Mouse (Mus musculus): ENCODE measurements at regions not wholly inside any gene's neighbourhood (a gene's known extent, or its start where the extent isn't known, plus 50 kb on each side); places are given as distances from the start of the nearest gene placed in this dataset.

DNA sequence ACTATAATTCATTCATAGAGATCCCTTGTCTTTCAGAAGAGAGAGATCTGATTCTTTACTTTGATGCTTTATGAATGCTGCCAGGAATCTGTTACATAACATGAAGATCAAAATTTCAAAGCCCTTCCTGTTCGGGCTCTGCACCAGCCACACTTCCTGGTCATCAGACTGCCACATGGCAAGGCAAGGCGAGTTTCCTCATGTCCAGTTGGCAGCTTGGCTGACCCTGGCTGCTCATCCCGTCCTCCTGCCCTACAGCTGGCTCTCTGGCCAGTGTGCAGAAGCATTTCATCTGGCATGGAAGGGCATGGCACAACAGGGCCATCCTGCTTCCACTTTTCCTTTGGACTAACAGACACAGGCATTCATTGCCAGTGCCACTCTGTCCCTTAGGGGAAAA, 292.2 kb upstream of the Slc24a5 start:
- DNase-seq (ENCODE audit: low read depth, low spot score), result no peak

DNA sequence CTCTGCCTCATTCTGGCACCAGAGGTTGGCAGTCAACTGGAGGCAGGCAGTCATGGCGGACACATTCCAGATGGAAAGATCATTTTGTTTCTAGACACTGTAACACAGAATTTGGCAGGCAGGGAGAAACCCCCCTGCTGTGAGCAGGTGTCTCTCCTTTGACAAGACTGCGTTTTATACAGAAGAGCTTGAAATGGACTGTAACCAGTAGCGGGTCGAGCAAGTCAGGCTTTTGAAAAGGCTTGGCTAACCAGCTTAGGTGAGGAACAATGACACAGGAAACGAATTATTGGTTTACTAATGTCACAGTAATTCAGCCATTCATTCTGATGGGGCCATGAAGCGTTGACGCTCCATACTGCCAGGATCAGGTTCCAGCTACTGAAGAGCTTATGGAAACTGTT, 275.3 kb upstream of the Slc24a5 start:
- DNase-seq (ENCODE audit: low read depth, low spot score), result peak; percentile 46

DNA sequence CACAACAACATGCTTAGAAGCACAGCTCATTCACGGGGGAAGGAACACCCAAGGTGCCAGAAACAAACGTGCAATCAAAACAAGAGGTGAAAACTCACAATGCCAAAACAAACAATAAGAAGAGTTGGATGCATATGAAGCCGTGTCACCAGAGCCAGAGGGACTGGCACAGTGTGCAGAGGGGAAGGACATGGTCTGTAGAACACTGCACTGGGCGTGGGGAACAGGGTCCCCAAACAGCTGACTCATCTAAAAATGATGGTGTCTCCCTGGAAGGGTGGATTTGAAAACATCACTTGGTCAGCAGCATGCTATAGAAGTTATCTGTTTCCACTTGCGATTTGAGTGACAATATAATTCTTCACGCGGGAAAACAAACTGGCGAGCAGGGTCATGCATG, 256.2 kb upstream of the Slc24a5 start:
- DNase-seq (ENCODE audit: low read depth, low spot score), result no peak

DNA sequence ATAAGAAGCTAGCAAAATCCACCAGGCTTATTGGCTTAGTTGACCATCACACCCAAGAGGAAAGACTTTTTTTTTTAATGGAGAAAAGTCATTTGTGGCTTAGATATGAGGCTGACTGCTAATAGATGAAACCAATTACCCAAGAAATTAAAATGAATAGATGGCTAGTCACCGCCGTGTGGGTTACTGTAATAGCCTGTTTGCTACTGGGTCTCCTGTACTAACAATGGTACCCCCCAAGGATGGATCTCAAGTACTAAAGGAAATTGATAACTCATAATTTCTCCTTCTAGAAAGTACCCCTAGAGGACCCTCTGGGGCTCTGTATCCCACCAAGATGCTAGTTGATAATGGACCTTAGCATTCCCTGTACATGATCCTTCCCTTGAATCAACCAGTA, 251.1 kb upstream of the Slc24a5 start:
- no peak for DNase-seq (ENCODE audit: low read depth, low spot score)

DNA sequence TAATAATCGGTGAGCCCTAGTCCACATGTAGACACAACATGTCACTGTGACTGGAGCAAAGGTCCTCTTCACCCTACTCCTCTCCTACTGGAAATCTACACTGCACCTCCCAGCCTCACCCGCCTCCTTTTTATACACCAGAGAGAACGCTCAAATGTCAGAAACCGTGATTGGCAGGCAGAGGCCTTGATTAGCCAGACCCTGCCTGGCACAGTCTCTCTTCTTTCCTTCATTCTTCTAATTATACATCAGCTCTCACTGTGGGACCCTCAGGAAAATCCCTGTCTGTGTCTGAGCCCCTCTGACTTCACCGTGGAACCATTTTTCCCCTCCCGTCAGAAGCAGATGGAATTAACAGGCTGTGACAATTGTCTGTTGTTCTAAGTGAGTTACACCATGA, 248.1 kb upstream of the Slc24a5 start:
- no peak for DNase-seq (ENCODE audit: low read depth, low spot score)

DNA sequence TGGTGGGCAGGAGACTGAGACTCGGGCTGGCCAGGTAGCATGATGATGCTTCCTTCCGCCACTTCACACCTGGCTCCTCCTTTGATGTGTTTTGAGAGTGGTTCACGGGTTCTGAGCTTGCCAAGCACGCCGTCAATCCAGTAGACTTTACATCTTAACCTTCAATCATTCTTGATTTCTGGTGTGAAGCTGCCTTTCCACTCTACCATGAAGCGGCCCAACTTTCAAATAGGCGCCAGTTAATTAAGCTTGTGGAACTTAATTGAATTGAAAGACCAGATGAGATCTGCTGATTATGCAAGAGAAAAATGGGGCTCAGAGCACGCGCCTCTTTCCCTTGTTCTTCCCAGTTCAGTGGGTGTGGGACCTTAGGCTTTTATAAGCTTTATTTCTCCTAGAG, 247.1 kb upstream of the Slc24a5 start:
- no peak for DNase-seq (ENCODE audit: low read depth, low spot score)

DNA sequence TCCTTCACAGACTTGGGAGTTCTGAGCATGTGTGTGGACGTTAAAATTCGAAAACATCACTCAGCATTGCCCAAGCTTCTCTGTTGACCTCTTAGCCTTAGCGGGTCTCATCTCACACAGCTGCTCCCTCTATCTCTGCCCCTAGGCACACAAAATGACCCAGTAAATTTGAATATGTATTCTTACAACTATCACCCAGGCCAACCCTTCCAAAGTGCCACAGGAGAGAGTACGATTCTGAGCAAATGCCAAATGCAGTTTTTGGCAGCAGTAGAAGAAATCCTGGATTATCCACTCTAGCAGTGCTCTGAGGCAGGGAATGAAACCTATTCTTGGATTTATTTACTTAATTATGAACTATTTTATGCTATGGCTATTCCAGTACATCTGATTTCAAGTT, 246.6 kb upstream of the Slc24a5 start:
- DNase-seq (ENCODE audit: low read depth, low spot score), result no peak

DNA sequence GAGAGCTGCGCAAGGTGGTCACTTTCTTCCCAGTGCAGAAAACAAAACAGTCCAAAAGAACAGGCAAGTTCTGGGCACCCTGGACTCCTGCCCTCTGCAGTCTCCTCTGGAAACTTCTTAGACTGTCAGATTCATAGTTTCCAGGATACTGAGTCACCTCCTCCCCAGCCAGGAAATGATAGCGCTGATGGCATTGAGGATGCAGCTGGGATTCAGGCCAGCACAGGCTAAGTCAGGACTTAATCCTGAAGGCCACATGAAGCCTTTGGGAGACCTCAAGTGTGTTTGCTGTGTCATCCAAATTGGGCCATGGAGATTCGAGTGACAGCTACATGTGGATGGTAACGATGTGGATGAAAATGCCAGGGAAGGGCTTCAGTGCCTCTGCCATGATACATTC, 219.1 kb upstream of the Slc24a5 start:
- DNase-seq (ENCODE audit: low read depth, low spot score), result no peak

DNA sequence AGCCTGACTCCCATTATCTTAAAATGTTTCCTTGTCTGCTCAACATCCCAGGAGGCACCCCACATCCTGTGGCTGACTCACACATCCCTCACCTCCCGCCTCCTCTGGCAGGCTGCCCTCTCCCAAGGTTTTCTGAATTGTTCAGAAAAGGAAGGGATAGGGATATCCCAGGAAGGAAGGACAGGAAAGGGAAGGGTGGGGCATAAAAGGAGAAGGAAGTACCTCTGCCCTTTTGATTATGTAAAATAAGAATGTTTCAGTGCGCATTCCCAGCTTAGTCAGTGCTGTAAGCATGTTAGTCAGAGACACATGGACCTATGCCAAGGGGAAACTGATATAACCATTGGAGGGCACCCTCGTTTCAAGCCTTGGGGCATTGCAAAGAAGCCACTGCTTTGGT, 209.4 kb upstream of the Slc24a5 start:
- no peak for DNase-seq (ENCODE audit: low read depth, low spot score)

DNA sequence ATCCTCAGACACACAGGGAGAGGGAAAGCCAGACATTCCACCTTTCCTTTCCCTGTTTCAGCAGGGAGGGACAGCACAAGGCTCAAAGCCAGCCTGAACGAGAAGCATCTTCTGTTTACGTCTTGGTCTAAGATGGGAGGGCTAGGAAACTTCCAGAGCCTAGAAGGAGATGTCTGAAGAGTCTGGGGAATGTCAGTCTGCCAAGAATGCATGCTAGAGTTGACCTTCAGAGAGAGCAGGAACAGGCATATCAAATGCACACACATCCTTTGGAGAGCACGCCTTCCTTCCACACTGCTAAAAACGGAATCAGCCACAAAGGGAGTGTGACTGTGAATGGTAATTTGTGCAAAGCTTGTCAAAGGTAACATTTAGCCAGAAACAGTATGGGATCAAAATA, 179.7 kb upstream of the Slc24a5 start:
- DNase-seq (ENCODE audit: low read depth, low spot score), result no peak

DNA sequence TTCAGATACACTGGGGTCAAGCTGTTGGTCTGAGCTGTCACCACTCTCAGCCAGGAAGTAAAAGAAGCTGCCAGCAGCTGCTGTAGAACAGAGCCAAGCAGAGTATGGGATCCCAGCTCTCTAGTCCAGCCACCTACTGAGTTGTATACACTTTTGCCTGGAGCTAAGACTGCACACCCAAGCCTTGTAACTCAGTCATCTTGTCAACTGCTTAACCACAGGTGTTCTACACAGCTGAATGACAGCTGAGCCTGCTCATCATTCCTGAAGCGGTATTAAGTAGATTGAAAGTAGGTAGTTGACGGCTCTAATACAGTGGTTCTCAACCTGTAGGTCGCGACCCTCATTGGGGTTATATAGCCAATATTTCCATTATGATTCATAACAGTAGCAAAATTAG, 172.9 kb upstream of the Slc24a5 start:
- DNase-seq (ENCODE audit: low read depth, low spot score), result no peak

DNA sequence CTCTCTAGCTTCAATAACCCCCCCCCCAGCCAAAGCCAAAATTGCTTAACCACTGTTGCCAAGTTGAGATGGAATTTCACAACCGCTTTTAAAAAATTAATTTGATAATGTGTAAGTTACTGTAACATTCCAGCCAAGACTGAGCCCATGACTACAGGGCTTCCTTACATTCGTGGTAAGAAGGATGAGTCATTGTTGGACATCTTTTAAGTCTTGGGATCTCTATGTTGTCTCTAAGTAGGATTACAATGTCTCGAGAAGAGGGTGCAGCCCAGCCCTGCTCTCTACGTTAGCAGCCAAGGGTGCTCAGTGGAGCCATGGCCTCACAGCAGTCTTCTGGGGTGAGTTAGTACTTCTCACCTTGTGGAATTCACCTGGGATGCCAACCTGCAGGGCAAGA, 164.4 kb upstream of the Slc24a5 start:
- DNase-seq (ENCODE audit: low read depth, low spot score), result no peak

DNA sequence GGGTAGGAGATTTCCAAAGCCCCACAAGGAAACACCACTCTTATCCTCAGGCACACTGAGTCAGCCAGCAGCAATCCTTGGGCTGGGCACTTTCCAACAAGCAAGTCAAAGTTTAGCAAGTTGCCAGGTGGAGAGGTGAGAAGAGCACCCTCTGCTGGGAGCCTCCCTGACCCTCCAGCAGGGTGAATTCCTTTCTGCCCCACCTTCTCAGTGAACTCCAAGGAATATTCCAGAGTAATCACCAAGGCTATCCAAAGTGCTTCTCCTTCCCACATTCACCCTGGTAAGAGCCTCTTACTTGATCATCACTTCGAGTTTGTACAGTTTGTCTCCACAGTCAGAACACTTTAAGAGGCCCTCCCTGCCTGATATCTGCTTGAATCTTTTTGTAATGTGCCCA, 162.8 kb upstream of the Slc24a5 start:
- DNase-seq (ENCODE audit: low read depth, low spot score), result no peak

DNA sequence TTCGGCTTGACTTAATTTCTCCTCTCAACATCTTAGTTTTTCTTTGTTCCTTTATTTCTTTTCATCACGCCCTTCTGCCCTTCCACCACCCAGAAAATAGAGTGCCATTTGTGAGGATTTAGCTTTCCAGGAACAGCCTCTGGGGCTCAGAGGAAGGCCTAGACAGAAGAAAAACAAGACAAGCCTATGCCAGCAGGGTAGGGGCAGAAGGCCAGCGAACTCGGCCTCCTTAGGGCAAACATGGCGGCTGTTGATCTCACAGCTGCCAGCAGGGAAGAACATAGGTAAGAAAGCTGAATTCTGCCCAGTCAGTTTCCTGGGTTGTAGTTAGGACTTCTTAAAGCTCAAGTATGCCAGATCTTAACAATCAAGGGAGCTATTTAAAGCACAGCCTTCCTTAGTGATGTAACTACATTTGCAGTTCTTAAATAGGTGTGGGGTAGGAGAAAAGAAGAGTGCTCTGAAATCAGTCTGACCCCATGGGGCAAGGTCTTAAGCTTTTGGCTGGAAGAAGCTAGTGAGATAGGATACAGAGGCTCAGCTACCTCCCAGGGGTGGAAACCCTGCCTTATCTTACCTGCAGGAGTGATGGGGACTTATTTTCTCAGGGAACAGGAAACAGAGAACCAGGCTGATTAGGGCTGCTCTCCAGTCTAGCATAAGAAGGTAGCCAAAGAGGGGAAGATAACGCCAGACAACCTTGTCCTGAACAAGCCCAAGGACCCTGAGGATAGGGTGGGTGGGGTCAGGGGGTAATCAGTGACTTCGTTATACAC, 148.8 kb upstream of the Slc24a5 start:
- no peak for DNase-seq (ENCODE audit: low read depth, low spot score)

DNA sequence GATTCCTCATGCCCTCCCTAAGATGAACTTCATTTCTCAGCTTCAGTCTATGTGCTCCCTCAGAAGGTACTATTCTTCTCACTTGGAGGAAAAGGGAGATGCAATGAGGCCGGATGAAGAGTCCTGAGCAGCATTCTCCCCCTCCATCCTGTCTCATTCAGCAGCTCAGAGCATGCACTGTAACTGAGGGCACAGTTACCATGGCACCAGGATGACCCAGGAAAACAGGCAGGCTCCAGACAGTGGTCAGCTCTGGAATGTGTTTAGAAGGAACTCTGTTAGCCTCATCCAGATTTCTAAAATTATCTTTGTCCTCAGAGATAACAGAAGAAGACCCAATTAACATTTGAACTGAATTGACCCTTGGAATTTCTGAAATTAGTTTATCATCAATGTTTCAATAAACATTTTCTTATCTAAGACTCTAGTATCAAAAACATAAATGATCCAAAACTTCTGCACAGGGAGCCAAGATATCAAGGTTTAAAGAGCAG, 148.1 kb upstream of the Slc24a5 start:
- DNase-seq (ENCODE audit: low read depth, low spot score), result no peak

DNA sequence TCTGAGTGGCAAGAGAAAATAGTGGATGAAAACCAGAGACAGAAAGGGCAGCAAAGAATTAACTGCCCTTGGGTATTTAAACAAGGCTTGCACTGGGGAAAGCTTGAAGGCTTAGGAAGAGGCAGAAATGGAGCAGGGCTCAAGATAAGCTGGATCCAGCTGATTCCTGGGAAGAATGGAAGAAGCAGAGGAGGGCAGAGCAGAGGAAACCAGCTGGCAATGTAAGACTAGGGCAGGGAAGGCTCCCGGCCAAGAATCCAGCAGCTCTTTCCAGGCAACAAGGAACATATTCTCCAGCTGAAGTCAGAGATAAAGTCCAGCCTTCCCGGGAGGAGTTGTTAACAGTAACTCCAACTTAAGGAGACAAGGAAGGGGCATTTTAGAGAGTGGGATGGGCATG, 147.7 kb upstream of the Slc24a5 start:
- DNase-seq (ENCODE audit: low read depth, low spot score), result no peak

DNA sequence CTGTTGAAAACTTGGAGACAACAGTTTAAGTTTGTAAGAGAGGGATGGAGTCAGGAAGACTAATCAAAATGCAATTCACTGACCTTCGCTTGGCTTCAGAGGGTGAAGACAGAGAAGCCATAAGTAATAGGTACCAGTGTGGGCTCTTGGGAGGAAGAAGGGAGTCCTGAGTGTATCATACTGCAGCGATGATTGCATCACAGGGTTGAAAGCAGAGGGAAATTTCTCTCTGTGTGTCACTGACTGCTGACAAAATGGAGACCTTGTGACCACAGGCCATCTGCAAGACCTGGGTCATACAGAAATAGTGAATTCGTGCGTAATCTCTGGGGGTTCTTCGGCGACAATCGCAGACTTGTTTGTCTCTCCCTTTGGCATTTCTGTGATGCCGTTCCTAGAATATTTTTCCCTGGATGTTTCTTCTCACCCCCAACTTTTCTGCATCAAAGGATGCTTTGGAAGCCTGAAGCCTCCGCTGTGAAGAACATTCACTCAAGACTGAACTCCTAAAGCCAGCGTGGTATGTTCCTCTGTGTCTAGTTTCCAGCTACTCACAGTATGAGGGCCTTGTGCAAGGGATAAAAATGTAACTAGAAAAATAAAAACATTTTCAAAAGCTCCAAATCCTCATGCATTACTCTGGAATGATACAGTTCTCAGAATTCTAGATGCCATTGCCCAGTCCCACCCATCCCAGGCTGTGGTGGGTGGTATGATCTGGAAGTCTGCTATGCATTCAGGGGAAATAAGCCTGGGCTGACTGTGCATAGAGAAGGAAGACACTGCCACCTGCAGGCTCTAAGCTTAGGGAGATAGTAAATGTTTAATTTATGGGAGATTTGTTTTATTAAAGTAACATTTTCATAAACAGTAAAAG, 139.8 kb upstream of the Slc24a5 start:
- peak; percentile 47 for DNase-seq (ENCODE audit: low read depth, low spot score)

DNA sequence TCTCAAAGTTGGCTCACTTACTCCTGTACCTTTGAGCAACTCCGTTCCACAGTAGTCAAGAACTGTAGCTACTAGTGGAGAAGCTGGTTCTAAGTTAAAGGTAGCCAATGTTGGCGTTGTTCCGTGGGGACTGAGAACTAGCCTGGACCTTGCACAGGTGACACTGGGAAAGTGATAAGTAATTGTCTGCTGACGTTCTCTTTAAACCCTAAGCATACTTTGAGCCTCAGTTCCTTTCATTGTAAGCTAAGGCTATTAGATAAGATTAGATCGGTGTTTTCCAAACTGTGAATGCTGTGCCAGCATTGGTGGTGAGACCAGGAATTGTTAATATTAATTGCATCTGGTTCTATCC, 139.2 kb upstream of the Slc24a5 start:
- no peak for DNase-seq (ENCODE audit: low read depth, low spot score)

DNA sequence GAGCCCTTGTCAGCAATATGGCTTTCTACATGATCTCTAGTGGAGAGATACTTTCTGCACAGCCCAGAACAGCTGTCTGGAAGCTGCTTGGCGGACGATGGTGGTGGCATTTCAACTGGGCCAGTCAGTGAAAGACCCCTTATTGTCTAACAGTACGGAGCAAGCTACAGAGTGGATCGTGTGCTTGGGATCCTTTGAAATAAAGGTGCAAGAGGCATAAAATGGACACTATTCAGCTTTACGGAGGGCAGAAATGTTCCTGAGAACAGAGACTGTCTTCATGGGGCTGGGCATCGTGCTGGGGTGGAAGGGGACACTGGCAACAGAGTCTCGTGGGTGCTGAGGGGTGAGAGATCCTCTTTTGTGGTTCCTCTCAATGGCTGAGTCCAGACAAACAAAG, 137.2 kb upstream of the Slc24a5 start:
- no peak for DNase-seq (ENCODE audit: low read depth, low spot score)

DNA sequence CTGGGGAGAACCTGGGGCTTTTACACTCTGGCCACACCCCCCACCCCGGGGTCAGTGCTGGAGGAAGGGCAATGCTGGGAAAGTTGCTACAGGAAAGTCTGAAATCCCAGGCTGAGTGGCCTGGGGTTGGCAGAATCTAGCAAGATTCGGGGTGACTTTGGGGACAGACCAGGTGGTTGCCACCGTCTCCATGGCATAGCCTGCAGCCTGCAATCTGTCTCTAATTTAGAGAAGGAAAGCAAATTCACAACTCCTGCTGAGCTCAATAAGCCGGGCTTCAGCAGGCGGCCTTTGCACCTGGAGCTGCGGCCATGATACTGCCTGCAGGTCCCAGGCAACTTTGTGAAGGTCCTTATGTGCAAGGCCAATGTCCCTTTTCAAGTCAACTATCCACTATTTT, 135.4 kb upstream of the Slc24a5 start:
- no peak for DNase-seq (ENCODE audit: low read depth, low spot score)

DNA sequence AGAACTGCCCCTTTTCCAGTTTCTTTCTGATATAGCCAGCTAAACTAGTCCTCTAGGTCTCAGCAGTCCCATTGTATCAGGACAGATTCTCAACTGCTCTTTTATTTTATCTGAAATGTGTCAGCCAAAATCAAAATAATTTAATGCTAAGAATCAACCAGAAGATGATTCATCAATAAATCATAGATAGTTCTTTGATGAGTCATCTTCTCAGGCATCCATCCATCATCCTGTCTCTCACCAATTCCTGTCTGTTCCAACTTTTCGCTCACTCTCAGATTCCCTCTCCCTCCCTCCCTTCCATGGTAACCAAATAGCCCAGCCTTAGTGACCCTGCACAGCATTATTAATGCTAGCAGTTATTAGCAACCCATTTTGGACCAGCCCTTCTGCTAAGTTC, 134.0 kb upstream of the Slc24a5 start:
- no peak for DNase-seq (ENCODE audit: low read depth, low spot score)

DNA sequence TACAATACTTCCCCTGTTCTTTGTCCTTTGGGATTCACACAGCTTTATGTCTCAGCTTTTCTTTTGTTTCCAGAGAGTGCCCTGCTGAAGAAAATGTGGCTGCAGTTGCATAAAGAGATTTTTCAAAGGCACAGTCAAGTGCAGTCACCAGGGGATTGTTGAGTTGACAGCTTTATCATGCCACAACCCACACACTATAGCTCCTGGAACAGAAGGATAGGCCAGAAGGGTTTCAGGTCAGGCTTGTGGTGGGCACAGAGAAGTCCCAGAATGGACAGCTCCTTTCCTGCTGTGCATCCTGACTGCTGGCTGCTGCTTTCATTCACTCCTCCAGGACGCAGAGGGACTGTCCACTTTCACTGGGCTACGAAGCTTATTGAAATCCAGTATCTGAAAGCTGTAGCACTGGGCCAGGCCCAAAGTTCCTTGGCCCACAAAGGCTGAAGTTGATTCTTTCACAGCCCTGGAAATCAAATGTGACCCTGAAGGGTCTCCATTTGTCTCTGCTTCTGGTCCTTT, 119.6 kb upstream of the Slc24a5 start:
- no peak for DNase-seq (ENCODE audit: low read depth, low spot score)

DNA sequence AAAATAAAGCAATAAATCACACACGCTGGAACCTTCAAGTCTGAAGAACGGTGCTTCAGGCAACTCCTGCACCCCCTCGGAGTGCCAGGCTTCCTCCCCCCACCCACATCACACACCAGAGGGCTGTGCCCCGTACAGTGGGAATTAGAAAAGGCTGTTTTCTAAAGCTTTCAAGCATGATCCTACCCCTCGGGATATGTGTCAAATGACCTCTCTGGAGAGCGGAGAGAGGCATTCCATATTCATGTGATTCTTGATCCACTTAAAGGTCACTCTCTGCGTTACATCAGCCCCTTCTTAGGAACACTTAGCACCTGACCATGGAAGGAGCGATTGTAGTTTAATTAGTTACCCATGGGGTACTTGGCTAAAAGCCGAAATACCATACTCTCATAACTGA, 119.1 kb upstream of the Slc24a5 start:
- DNase-seq (ENCODE audit: low read depth, low spot score), result no peak
